Mouse (Mus musculus) cerebellum, postnatal 14 days (tissue): Measurements from ENCODE around the gene Xylb.
"Not testable (repeated sequence)": the region's sequence is repeated elsewhere in the genome, so short reads cannot be mapped to it uniquely, and the experiment has no call there.

Experiments
- DNase-seq, 2 experiments: peaks; one replicate each; pipeline ENCODE4 v3.0.0; 2021; ENCODE audit warnings: mixed read lengths in 2 of 2

Gene Xylb

DNA sequence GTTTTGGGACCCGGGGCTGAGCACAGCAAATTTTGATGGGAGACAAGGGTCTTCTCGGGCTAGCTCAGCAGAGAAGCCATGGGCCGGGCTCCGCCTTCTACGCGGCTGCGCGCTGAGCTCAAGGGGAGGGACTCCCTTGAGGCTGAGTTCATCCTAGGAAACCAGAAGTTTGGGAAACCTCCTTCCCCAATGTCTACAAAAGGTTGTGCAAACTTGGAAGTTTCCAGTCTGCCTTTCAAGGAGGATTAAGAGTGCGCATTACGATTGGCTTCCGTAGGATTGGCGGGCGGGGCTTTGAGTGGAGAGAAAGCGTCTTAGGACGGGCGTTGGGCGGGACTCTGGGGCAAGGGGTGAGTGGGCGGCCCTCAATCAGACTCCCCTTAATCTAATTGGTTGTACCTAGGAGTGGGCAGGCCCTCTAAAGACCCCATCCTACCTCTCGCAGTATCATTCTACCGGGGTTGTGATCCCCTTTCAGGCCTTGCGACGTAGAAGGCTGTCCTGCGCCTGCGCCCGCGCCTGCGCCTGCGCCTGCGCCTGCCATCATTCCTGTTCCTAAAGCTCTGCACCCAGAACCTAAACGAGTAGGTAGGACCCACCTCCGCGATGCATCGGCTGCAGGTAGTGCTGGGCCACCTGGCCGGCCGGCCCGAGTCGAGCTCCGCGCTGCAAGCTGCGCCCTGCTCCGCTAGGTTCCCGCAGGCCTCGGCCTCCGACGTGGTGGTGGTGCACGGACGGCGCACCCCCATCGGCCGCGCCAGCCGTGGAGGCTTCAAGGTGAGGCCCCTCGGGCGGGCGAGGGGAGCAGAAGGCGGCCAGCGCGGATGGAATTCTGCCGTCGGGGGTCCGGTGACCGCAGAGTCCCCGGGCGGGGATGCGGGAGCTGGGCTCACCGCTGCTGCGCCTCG, 16.0 kb upstream of the Xylb start, which contains the start of gene Myd88:
Gene Myd88, minus strand, starts transcription at position 503 of the 908 bp plus-strand sequence.
- peak; percentile 85 to 90 for DNase-seq

DNA sequence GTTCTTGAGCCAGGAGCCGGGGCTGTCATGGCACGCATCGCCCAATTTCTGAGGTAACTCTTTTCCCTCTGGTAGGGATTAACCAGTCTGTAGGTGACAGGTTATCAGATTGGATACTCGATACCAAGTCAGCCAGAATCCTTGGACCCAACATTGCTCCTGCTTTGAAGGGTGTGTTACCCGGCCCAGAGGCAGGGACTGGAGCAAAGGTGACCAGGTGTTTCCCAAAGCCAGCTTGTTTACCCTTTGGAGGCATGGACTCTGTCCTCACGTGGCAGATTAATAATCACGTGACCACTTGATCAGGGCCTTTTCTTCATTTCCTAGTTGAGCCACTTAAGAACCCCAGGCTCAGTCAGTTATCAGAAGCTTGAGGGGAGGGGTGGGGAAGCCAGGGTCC, 14.5 kb upstream of the Xylb start:
- DNase-seq: no peak

DNA sequence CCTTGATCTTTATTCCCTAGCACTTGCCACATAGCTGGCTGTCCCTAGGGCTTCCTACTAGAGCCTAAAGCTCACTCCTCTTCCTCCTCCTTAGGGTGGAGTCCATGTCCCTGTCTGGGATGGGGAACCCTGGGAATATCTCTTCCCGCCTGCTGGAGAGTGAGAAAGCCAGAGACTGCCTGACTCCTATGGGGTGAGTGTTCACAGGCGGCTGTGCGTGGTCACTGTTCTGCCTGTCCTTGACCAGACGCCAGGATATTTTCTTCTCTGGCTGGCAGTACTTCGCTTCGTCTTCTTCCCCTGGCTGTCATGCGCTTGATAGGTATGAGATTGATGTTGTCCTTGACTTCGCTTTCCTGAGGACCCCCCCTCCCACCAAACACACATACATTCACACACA, 10.8 kb upstream of the Xylb start:
- DNase-seq: no peak

- DNase-seq: no peak
These were observed 6.7 kb upstream of the Xylb start for GRCm38 (mm10) chr9:119350531-119350930.

DNA sequence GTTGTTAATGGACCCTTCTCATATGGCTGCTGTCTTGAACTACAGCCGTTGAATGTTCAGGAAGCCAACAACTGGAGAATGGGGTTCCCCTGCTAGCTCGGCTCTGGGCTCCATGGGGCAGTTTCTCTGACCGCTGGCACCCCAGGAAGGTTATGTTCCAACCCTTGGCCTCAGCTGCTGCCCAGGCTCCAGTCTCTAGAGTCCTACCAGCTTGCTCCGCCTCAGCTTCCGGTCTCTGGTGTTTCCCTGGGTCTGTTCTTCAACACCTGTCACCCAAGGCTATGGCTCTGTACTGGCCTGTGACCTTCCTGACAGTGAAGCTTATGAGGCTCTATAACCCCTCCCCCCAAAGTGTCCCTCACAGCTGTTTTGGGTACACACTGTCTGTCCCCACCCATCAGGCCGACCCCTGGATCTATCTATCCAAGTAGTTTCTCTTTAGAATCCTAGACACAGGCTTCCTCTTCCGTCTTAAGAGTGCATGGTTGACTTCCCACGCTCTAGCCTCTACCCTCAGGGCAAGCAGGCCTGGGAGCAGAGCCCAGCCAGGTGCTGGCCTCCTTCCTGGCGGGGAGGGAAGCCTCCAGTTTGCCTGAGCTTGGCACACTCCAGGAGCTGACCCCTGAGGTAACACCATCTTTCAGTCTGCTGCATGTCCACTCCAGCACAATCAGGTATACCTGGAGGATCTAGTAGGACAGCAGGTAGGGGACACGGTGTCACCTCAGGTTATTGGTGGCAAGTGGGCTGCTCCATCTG, 6.1 kb upstream of the Xylb start:
- DNase-seq: no peak

DNA sequence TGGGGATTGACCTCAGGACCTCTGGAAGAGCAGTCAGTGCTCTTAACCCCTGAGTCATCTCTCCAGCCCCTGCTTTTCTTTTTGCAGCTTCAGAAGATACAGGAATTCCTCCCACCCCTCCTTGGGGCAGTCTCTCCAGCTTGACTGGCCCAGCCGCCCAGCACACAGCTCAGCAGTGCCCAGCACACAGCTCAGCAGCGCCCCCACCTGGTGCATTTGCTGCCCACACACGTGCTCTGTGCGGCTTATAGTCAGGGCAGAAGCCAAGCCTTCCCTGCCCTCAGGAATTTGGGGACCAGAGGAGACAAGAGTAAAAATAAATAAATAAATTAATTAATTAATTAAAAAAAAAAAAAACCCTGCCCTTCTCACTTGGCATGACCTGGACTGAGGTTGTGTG, 5.1 kb upstream of the Xylb start:
- DNase-seq: peak; percentile 79 to 92

- no peak for DNase-seq
These were observed 3.3 kb upstream of the Xylb start for GRCm38 (mm10) chr9:119353926-119354325.

DNA sequence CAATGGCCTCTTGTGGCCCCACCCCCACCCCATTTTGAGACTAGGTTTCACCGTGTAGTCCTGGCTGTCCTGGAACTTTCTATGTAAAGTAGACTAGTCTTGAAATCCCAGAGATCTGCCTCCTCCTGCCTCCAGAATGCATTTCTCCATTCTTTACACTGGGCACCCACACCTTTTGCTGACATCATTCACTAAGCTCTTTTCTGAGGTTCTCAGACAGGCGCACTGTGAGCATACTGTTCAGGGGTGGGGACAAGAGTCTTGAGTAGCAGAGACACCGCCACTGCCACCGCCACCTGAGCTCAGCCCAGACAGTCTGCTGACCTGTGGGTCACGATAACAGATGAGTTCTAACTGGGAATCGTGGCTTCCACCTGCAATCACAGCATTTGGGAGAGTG, 1.2 kb upstream of the Xylb start:
- DNase-seq: no peak

- no peak for DNase-seq
These were observed 863 bp downstream of the Xylb start for GRCm38 (mm10) chr9:119358058-119358429.

GRCm38 (mm10) chr9:119361416-119361815, 4.2 kb downstream of the Xylb start:
- DNase-seq: no peak

GRCm38 (mm10) chr9:119363229-119363628, 6.0 kb downstream of the Xylb start:
- no peak for DNase-seq

GRCm38 (mm10) chr9:119365284-119365683, 8.1 kb downstream of the Xylb start, which contains the start of gene Slc22a14:
Gene Slc22a14, minus strand, starts transcription at chr9:119365553.
- no peak for DNase-seq

- no peak for DNase-seq
These were observed 11.2 kb downstream of the Xylb start for GRCm38 (mm10) chr9:119368367-119368766.

DNA sequence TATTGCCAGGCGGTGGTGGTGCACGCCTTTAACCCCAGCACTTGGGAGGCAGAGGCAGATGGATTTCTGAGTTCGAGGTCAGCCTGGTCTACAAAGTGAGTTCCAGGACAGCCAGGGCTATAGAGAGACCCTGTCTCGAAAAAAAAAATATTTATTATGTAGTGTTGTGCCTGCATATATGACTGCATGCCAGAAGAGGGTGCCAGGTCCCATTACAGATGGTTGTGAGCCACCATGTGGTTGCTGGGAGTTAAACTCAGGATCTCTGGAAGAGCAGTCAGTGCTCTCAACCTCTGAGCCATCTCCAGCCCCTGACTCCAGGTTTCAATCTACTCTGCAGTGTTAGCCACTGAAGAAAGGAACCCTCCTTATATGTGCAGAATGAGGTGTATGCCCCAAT, 13.6 kb downstream of the Xylb start:
- DNase-seq: not testable (repeated sequence)

GRCm38 (mm10) chr9:119371251-119371650, 14.1 kb downstream of the Xylb start:
- no peak for DNase-seq

DNA sequence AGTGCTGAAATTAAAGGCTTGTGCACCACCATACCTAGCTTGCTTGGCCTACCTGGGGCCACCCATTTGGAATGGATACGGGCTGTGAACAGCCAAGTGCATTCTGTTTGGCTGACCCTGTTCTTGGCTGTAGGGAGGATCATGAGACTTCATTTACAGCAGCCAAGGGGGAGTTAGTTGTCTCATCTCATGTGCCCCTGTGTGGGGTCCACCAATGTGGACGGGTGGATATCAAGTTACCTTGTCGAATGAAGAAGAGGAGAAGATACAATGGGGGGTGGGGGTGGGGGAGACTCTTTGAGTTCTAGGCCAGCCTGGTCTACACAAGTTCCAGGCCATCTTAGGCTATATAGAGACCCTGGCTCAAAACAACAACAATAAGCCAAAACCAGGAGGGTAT, 17.8 kb downstream of the Xylb start:
- DNase-seq: no peak

- DNase-seq: no peak
These were observed 18.4 kb downstream of the Xylb start for GRCm38 (mm10) chr9:119375556-119375955.

- no peak for DNase-seq
These were observed 21.1 kb downstream of the Xylb start for GRCm38 (mm10) chr9:119378231-119378630.

DNA sequence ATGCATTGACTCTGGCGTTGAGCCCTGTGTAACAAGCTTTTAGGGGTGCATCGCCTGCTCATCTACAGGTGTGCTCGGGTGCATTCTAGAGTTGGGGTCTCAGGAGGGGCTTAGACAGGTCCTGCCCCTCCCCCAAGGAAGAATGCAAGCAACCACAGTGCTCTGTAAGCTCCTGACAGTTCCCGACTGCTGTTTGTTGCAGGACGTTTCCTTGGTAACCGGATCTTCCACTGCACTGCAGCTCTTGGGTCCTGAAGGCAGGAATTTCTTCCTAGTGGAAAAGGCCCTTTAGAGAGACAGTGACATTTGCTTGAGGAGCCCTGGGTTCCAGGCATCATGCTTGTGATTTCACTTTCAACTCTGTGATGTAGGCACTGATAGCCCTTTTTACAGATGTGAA, 25.4 kb downstream of the Xylb start:
- DNase-seq: no peak

DNA sequence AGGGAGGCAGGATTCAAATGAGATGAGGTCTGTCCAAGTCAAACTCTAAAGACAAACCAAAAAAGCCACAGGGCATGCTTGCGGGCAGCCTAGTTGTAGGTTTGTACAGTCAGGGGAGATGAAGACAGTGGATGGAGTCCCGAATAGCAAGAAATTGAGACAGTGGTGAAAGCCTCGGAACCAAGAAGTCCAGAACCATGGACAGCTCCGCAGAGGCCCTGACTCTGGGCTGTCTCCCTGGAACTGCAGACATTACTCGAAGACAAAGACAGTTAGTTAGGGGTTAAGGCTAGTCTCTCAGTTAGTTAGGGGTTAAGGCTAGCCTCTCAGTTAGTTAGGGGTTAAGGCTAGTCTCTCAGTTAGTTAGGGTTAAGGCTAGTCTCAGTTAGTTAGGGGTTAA, 31.8 kb downstream of the Xylb start:
- DNase-seq: no peak

- no peak for DNase-seq
These were observed 33.0 kb downstream of the Xylb start for GRCm38 (mm10) chr9:119390214-119390613.

GRCm38 (mm10) chr9:119394808-119395207, 37.6 kb downstream of the Xylb start:
- DNase-seq: no peak

DNA sequence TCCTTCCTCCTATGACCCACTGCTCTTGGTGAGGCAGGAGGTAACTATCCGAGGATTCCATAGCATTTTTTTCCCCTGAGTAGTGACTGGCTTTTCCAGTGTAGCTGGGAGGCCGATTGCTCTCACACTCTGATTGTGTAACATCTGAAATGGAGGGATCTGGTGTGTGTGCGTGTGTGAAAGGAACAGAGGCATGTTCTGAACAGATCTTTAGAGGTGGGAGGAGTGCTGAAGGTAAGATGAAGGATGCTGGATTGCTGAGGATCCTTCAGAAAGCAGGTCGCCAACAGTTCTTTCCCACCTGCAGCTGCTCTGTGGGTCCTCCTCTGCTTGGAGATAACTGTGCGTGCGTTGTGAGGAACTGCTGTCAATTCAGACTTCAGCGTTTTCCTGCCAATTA, 44.2 kb downstream of the Xylb start:
- no peak for DNase-seq

- DNase-seq: peak; percentile 96
These were observed 44.6 kb downstream of the Xylb start, which contains the start of gene Acvr2b for GRCm38 (mm10) chr9:119401801-119402214. Gene Acvr2b, plus strand, starts transcription at chr9:119402118.
